Mouse (Mus musculus): ENCODE results near the gene Gm20388. TPM values are rescaled to one million over a fixed set of nuclear protein-coding genes. Genes with fewer than 3 reads are reported as not detected.

Gm20388 gene
- total RNA-seq, 2 experiments from 2014 or later: 10.7 TPM; not detected in 1

GRCm38 (mm10) chr8:121971488-121972058 is 2060.9 kb downstream of the Gm20388 start:
- no peak for DNase-seq (ENCODE audit: low spot score in 2 of 2)

- no peak for DNase-seq (ENCODE audit: low spot score in 2 of 2)
These were observed 2063.3 kb downstream of the Gm20388 start for GRCm38 (mm10) chr8:121973906-121974305.

- peak in 1 of 2 experiments; percentile 62 for DNase-seq (ENCODE audit: low spot score in 2 of 2)
These were observed 2067.4 kb downstream of the Gm20388 start for GRCm38 (mm10) chr8:121977819-121978590.

GRCm38 (mm10) chr8:121978670-121979069 is 2068.0 kb downstream of the Gm20388 start:
- DNase-seq (ENCODE audit: low spot score in 2 of 2): no peak

- no peak for DNase-seq (ENCODE audit: low spot score in 2 of 2)
These were observed 2070.3 kb downstream of the Gm20388 start for GRCm38 (mm10) chr8:121980792-121981519.

GRCm38 (mm10) chr8:121981520-121981895 is 2070.9 kb downstream of the Gm20388 start:
- no peak for DNase-seq (ENCODE audit: low spot score in 2 of 2)

- DNase-seq (ENCODE audit: low spot score in 2 of 2): no peak
These were observed 2075.0 kb downstream of the Gm20388 start for GRCm38 (mm10) chr8:121985673-121986072.

- no peak for DNase-seq (ENCODE audit: low spot score in 2 of 2)
These were observed 2077.3 kb downstream of the Gm20388 start for GRCm38 (mm10) chr8:121987892-121988291.

GRCm38 (mm10) chr8:121990506-121991255 is 2080.0 kb downstream of the Gm20388 start:
- DNase-seq (ENCODE audit: low spot score in 2 of 2): no peak

- DNase-seq (ENCODE audit: low spot score in 2 of 2): no peak
These were observed 2081.0 kb downstream of the Gm20388 start for GRCm38 (mm10) chr8:121991611-121992010.

- DNase-seq (ENCODE audit: low spot score in 2 of 2): no peak
These were observed 2082.3 kb downstream of the Gm20388 start for GRCm38 (mm10) chr8:121992911-121993310.

- DNase-seq (ENCODE audit: low spot score in 2 of 2): no peak
These were observed 2084.5 kb downstream of the Gm20388 start for GRCm38 (mm10) chr8:121995112-121995511.

GRCm38 (mm10) chr8:121995895-121996294 is 2085.3 kb downstream of the Gm20388 start:
- no peak for DNase-seq (ENCODE audit: low spot score in 2 of 2)

- no peak for DNase-seq (ENCODE audit: low spot score in 2 of 2)
These were observed 2088.0 kb downstream of the Gm20388 start for GRCm38 (mm10) chr8:121998631-121999030.

GRCm38 (mm10) chr8:121999211-121999610 is 2088.6 kb downstream of the Gm20388 start:
- DNase-seq (ENCODE audit: low spot score in 2 of 2): no peak

- DNase-seq (ENCODE audit: low spot score in 2 of 2): no peak
These were observed 2090.9 kb downstream of the Gm20388 start for GRCm38 (mm10) chr8:122001339-122002115.

- DNase-seq (ENCODE audit: low spot score in 2 of 2): no peak
These were observed 2093.0 kb downstream of the Gm20388 start for GRCm38 (mm10) chr8:122003646-122004045.

- no peak for DNase-seq (ENCODE audit: low spot score in 2 of 2)
These were observed 2093.5 kb downstream of the Gm20388 start for GRCm38 (mm10) chr8:122004131-122004530.

GRCm38 (mm10) chr8:122005422-122006204 is 2095.0 kb downstream of the Gm20388 start:
- DNase-seq (ENCODE audit: low spot score in 2 of 2): no peak

All from layer of hippocampus, adult 18-20 months (tissue).